ENCODE assay signal across 20 mouse cellular contexts in genomic region chr17:41627576-41627975, GRCm38 (mm10).
DNase-seq lines count a peak whose midpoint lies in the region; ATAC-seq and TF ChIP-seq lines count a peak whose summit lies in the region.
"Had no signal": no experiment of that assay in that cellular context is flagged by ENCODE, and none has a peak within 500 bp of the region (broad histone marks: within the 10 kb centered on the region; RNA-seq: fewer than 3 reads in every experiment).

No protein-coding gene starts in this region.

- H3K4me1 ChIP-seq in hindbrain, postnatal 0 days (ENCODE audit: insufficient read depth, low read length): no peaks in the 10 kb centered on the region
- H3K4me1 ChIP-seq in hindbrain, embryonic 10.5 days (replicated peaks): no peaks in the 10 kb centered on the region
- H3K4me1 ChIP-seq: embryonic facial prominence, embryonic 10.5 days; heart, embryonic 10.5 days; liver, embryonic 13.5 days; midbrain, embryonic 13.5 days had no signal

- no peaks in the 10 kb centered on the region for H3K27me3 ChIP-seq in hindbrain, postnatal 0 days (ENCODE audit: insufficient read depth, low read length)
- no peaks in the 10 kb centered on the region for H3K27me3 ChIP-seq in hindbrain, embryonic 10.5 days (ENCODE audit: insufficient read depth, poor library complexity, severe bottlenecking)
- H3K27me3 ChIP-seq: liver, embryonic 13.5 days; midbrain, embryonic 13.5 days had no signal

- TF ChIP-seq CTCF in hindbrain, postnatal 0 days (IDR thresholded peaks at IDR 0.05; ENCODE audit: low read depth): no peak

- H3K9ac ChIP-seq in hindbrain, postnatal 0 days (replicated peaks; ENCODE audit: low read length): no peak overlapping the region
- H3K9ac ChIP-seq: liver, embryonic 13.5 days; midbrain, embryonic 13.5 days had no signal

- no peak overlapping the region for H3K27ac ChIP-seq in hindbrain, postnatal 0 days
- no peak overlapping the region for H3K27ac ChIP-seq in hindbrain, embryonic 10.5 days
- H3K27ac ChIP-seq: embryonic facial prominence, embryonic 10.5 days; heart, embryonic 10.5 days; liver, embryonic 13.5 days; midbrain, embryonic 13.5 days had no signal

- no peaks in the 10 kb centered on the region for H3K36me3 ChIP-seq in hindbrain, postnatal 0 days (ENCODE audit: insufficient read depth, low read length)
- H3K36me3 ChIP-seq in hindbrain, embryonic 10.5 days: no peaks in the 10 kb centered on the region
- H3K36me3 ChIP-seq: embryonic facial prominence, embryonic 10.5 days; heart, embryonic 10.5 days; liver, embryonic 13.5 days; midbrain, embryonic 13.5 days had no signal

- DNase-seq in hindbrain, postnatal 0 days (ENCODE audit: low spot score): peak; percentile 64
- no peak for DNase-seq in hindbrain, embryonic 10.5 days (ENCODE audit: low spot score)
- peak; percentile 85 for DNase-seq in brain, adult 2 months (ENCODE audit: low read depth, low spot score)
- peak; percentile 28 for DNase-seq in cerebellum, adult 11 months
- peak; percentile 66 for DNase-seq in cerebellum, adult 9-11 months
- DNase-seq in kidney, adult 8-10 months: no peak
- DNase-seq in kidney, postnatal 10 days: no peak
- no peak for DNase-seq in neural tube, embryonic 10.5 days (ENCODE audit: extremely low spot score, low spot score)
- DNase-seq: adrenal gland, postnatal 36 days; layer of hippocampus, postnatal 36 days; liver, embryonic 13.5 days; lung, adult 2 months; right cerebral cortex, adult 18-20 months; thymus, adult 2 months; thymus, postnatal 4 days had no signal

- ATAC-seq in hindbrain, postnatal 0 days: no peak
- ATAC-seq: intestine, postnatal 0 days; midbrain, embryonic 13.5 days had no signal

- no peak overlapping the region for H3K4me3 ChIP-seq in hindbrain, postnatal 0 days (ENCODE audit: low read length)
- no peak overlapping the region for H3K4me3 ChIP-seq in hindbrain, embryonic 10.5 days
- H3K4me3 ChIP-seq: embryonic facial prominence, embryonic 10.5 days; heart, embryonic 10.5 days; liver, embryonic 13.5 days; midbrain, embryonic 13.5 days; myocyte had no signal

- H3K4me2 ChIP-seq in hindbrain, postnatal 0 days (ENCODE audit: low read depth, low read length): no peak overlapping the region
- H3K4me2 ChIP-seq: liver, embryonic 13.5 days; midbrain, embryonic 13.5 days had no signal

- no peaks in the 10 kb centered on the region for H3K9me3 ChIP-seq in hindbrain, postnatal 0 days (ENCODE audit: low read length)
- H3K9me3 ChIP-seq in hindbrain, embryonic 10.5 days: no peaks in the 10 kb centered on the region
- H3K9me3 ChIP-seq: embryonic facial prominence, embryonic 10.5 days; heart, embryonic 10.5 days; liver, embryonic 13.5 days; midbrain, embryonic 13.5 days had no signal

Comparison
In these comparisons a context has a peak if more than half of its experiments do, and no peak if none do; other contexts are left out.
1. DNase-seq: peak in hindbrain, postnatal 0 days (single experiment), brain, adult 2 months (single experiment), cerebellum, adult 11 months (single experiment) and cerebellum, adult 9-11 months (single experiment); none in hindbrain, embryonic 10.5 days (single experiment), kidney, adult 8-10 months (0 of 2), kidney, postnatal 10 days (single experiment) and neural tube, embryonic 10.5 days (single experiment).